Mouse (Mus musculus): ENCODE measurements around the gene Defb19.

Gene Defb19

DNA sequence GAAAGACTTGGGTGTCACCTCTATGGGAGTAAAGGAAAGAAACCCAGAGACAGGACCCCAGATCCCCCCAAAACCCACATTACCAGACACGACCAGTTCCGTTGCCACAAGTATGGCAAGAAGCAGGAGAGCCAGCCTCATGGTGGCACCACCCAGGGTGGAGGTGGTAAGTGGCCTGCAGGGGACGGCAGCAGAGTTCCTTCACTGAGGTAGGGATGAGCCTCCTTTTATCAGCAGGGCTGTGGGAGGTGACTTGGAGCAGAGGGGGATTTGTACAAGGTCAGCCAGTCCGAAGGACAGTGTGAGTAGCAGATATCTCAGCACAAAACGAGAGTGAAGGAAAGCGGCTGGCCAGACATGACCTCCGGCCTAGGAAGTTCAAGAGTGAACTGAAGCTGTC, at the start of gene Defb19:
Gene Defb19 (minus strand): TSS at position 206 of the 400 bp plus-strand sequence.
- DNase-seq (ENCODE audit: low read depth, low spot score), result no peak

- DNase-seq (ENCODE audit: low read depth, low spot score), result no peak
Observed at GRCm38 (mm10) chr2:152629904-152630303, 49.8 kb upstream of the Defb19 start.

DNA sequence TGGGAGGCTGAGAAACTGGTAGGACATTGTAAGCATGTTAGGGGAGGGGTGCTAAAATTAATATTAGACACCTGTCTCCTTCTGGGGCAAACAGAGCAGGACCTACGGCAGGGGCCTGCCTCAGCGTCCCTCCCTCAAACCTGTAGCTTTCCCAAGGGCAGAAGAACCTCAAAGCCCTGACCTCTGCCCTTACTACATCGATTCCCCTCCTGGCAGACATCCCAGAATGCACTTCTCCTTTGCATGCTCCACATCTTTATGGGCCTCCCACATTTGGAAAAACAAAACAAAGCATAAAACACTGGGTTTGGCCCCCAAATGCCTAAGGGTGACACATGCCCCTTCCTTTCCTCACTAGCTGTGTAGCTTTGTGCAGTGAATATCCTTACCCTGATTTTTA, 49.1 kb upstream of the Defb19 start:
- DNase-seq (ENCODE audit: low read depth, low spot score), result no peak

DNA sequence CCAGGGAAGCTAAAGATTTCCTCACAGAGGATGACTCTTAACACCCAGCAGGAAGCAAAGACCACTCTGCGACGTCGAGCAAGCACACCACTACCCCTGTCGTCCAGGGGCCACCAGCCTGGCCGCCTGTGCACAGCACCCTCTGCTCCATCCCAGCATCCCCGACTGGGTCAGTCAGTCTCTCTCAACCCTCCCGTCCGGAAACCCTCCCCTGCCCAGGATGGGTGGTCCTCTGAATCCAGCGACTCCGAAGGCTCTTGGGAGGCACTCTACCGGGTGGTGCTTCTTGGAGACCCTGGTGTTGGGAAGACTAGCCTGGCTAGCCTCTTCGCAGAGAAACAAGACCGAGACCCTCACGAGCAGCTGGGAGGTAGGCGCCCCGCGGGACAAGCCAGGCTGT, 48.0 kb upstream of the Defb19 start:
- no peak for DNase-seq (ENCODE audit: low read depth, low spot score)

- DNase-seq (ENCODE audit: low read depth, low spot score), result no peak
Observed at GRCm38 (mm10) chr2:152626774-152627591, 46.9 kb upstream of the Defb19 start, which contains the start of gene Rem1. Rem1 (plus strand) TSS chr2:152626951.

- DNase-seq (ENCODE audit: low read depth, low spot score), result no peak
Observed at GRCm38 (mm10) chr2:152625256-152625655, 45.1 kb upstream of the Defb19 start.

GRCm38 (mm10) chr2:152624566-152624965, 44.5 kb upstream of the Defb19 start:
- no peak for DNase-seq (ENCODE audit: low read depth, low spot score)

DNA sequence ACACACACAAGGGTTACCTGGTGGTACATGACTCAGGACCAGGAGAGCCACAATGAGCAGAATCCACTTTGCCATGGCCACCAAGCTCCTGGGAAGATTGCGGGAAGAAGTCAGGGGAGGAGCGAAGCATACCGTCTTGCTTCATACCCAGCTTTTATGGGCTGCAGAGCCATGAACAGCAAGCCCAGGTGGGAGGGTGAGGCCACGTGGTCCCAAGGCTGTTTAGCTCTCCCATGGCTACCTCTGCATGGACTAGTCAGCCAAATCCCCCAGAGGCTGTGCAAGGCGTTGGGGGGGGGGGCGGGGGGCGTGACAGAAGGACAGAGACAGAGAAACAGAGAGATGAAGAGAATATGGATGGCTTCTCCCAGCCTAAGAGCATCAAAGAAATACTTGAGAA, 42.8 kb upstream of the Defb19 start, which contains the start of gene Defb25:
Gene Defb25 (minus strand): TSS at position 101 of the 400 bp plus-strand sequence.
- DNase-seq (ENCODE audit: low read depth, low spot score), result no peak

GRCm38 (mm10) chr2:152622151-152622550, 42.0 kb upstream of the Defb19 start:
- DNase-seq (ENCODE audit: low read depth, low spot score), result no peak

DNA sequence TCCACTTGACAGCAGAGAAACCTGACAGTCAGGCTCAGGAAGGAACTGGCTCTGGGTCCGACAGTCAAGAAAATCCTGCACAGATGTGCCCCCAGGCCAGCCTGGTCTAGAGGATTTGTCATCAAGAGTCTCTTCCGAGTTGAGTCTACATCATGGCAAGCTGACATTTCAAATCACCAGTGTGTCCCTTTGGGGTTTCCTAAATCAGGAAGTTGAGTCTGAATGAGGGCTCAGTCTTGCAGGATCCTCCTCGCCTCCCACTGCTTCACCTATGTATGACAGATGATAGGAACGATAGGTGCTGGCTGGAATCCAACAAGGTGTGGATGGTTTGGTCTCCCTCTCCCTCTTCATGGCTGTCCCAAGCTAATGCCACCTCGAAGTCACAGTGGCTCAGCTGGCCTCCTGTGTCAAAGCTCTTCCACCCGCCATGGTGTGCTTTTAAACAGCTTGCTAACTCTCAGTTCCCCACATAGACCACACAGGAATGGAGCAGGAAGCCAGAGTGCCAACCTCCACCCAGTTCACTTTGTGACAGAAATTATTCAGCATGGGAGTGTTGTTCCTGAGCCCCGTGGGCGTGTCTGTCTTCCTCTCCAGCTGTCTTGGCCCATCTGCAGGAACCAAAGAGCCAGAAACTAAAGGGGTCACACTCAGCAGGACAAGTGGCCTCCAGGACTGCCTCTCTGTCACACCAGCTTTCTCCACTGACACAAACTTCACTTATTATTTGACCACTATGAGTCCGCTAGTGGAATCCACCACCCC, 40.4 kb upstream of the Defb19 start:
- no peak for DNase-seq (ENCODE audit: low read depth, low spot score)

DNA sequence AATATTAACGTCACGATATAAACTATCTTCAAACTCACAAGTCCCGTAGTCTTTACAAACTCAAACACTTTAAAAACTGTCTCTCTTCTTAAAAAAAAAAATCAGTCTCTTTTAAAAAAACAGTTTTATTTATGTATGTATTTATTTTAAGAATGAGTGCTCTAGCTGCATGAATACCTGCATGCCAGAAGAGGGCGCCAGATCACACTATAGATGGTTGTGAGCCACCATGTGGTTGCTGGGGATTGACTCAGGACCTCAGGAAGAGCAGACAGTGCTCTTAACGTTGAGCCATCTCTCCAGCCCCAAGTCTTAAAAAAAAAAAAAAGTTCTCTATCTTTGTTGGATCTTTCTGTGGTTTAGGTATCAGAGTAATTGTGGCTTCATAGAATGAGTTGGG, 37.3 kb upstream of the Defb19 start:
- DNase-seq (ENCODE audit: low read depth, low spot score), result peak; percentile 26

DNA sequence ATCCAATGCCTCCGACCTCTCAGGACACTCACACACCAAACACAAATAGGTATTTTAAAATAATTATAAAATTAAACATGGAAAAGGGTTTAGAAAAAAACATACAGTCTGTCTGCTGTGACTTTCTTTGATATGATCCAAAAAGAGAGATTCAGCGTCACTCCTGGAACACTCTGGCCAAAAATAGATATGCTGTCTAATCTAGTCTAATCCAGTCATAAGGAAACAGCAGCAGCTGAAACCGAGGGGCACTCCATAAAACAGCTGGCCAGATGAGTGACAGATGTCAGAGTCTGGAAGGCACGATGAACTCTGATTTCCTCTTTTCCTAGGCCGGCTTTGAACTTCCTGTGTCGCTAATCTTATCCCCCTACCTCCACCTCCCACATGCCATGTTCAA, 36.4 kb upstream of the Defb19 start:
- no peak for DNase-seq (ENCODE audit: low read depth, low spot score)

- peak; percentile 47 for DNase-seq (ENCODE audit: low read depth, low spot score)
Observed at GRCm38 (mm10) chr2:152615563-152615962, 35.5 kb upstream of the Defb19 start.

- DNase-seq (ENCODE audit: low read depth, low spot score), result no peak
Observed at GRCm38 (mm10) chr2:152612193-152612592, 32.1 kb upstream of the Defb19 start.

DNA sequence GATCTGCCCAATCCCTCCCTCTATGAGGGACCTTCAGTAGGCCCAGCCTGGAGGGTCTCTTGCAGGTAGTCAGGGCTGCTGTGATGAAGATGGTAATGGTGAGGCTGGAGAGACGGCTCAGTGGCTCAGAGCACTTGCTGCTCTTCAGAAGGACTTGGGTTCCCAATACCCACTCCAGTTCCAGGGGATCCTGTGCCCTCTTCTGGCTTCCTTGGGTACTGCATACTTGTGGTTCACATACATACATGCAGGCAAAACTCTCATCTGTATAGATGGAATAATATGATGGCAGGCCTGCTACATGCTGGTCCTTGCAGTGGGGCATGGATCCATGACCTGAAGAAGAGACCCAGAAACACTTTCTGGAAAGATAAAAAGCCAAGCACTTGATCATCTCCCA, 28.6 kb upstream of the Defb19 start:
- DNase-seq (ENCODE audit: low read depth, low spot score), result no peak

DNA sequence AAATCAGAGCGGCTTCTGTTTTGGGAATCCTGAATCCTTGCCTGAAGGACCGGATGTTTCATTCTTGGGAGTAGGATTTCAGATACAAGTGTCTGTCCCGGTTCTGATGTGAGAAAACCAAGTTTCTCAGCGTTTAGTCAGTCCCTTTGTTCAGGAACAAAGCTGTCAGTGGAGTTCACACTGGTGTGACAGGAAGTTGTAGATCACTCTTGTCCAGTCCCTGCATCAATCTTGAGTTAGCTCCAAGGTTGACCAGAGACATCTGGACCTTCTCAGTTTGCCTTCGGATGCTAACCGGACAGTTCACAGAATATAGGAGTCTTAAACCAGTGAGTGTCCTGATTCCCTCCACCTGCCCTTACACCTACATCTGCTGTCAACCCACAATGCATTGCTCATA, 27.6 kb upstream of the Defb19 start:
- no peak for DNase-seq (ENCODE audit: low read depth, low spot score)

DNA sequence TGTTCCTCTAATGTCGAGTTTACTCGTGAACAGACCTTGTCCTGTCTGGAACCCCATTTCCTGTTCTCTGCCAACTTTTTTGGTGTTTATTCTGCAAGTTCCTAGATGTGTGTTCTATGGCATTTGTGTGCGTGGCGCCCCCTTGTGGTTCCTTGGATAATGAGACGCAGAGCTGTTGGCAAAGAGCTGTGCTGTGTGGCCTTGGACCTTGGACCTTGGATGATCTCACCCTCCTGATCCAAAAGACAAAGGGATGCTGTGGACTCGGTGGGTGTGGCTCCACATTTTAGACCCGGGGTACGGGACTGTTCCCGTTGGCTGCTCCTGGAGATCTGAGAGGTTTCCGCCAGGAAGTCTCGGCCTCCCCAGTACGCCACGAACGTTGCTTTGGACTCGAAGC, 23.9 kb upstream of the Defb19 start, which contains the start of gene Defb36:
Gene Defb36 (plus strand): TSS at position 271 of the 400 bp plus-strand sequence.
- peak; percentile 14 for DNase-seq (ENCODE audit: low read depth, low spot score)

DNA sequence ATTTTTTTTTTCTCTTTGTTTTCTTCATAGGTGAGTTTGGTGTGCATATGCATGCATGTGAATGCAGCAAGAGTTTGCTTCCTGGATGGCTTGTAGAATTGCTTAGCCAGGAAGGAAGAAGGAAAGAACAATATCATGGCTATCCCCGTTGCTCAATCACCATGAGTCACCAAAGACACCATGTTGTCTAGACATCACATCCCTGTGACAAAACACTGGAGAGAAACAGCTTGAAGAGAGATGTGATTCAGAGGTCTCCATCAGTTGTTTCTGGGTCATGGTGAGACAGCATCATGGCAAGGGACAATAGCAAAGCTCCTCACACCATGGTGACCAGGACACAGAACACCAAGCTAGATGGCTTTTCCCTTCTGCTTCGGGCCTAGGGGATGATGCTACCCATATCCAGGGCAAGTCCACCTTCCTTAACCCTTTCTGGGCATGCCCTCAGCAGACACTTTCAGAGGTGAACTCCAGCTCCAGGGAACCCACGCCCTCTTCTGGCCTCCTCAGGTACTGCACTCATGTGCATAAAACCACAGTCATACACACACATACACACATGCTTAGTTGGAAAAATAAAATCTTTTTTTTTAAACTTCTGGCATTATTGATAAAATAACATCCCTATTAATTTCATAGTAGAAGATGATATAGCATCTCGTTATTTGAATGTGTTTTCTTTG, 21.3 kb upstream of the Defb19 start:
- no peak for DNase-seq (ENCODE audit: low read depth, low spot score)

DNA sequence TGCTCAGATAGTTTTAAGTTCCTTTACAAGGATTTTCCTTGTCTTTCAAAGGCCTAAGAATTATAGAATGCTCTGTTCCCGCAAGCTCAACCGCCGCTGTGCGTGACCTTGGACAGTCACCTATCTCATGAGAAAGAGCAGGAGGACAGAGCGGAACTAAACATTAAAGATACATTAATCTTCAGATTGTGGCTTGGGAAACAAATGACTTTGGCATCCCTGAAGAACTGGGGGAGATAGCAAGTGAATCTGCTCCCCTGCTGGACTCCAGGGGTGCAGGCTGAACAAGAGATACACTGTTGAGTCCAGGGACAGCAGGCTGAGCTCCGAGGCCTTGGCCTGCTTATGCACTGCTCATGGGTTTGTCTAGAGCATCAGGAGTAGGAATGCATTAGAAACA, 20.0 kb upstream of the Defb19 start:
- DNase-seq (ENCODE audit: low read depth, low spot score), result no peak

DNA sequence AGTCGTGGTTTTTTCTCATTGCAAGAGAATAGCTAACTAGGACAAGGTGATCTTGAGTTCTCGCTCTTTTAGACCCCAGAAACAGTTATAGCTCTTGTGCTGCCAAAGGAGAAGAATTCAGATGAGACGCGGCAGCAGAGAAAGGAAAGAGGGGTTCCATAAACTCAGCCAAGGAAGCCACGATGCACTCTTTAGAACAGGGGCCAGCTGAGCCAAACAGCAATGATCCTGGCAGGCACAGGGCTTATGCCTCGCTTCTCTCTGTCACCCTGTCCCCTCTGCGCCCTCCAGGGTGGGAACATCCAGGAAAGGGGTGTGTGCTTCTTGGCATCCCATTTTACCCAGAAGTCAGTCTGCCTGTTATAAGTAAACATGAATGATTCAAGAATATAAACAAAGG, 19.2 kb upstream of the Defb19 start, which contains the start of gene Defb45:
Gene Defb45 (minus strand): TSS at position 101 of the 400 bp plus-strand sequence.
- DNase-seq (ENCODE audit: low read depth, low spot score), result no peak

DNA sequence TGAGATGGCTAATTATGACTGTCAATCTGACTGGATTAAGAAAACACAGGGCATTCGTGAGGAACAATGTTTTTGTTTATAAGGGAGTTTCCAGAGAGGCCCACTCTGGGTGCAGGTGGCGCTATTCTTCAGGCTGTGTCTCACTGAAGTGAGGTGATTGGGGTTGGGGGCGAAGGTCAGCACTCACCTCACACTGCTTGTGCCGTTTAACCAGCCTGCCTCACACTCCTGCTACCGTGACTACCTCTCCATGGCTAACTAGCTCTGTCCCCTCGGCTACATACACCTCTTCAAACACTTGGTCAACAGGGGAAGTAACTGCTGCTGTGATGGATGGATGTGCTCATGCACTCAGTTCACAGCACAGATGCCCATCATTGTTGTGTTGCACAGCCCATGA, 8.9 kb upstream of the Defb19 start:
- DNase-seq (ENCODE audit: low read depth, low spot score), result no peak

DNA sequence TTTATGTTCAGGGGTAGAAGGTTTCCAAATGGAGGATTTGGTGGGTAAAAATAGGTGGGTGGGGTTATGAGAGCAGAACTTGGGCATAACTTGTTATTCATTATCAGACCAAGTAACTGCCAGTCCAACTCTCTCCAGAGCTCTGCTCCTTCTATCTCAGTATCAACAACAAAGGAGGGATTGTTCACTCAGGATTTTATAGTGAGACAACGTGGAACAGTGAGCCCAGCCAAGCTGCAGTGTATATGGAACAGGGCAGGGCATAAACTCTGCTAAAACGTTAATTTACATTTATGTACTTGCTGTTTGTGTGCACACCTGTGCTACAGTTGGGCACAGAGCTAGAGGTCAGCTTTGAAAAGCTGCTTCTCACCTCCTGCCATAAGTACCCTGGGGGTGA, 8.3 kb upstream of the Defb19 start:
- no peak for DNase-seq (ENCODE audit: low read depth, low spot score)
